Mouse (Mus musculus) embryonic fibroblast, embryonic 13.5 days (primary cell): ENCODE measurements around the gene Mgrn1. TPM values are rescaled to one million over a fixed set of nuclear protein-coding genes. Genes with fewer than 3 reads are reported as not detected.

Experiments used
- H3K27ac ChIP-seq: 2 replicates; pipeline ENCODE4 v1.5.1; 2012; ENCODE audit warnings: low read length, control low read depth, inconsistent platforms; ENCODE audit not compliant: insufficient read depth
- H3K4me1 ChIP-seq: 2 replicates; pipeline ENCODE4 v1.6.1; 2011; ENCODE audit warnings: low read length; ENCODE audit not compliant: control insufficient read depth, insufficient read depth
- H3K4me3 ChIP-seq: 2 replicates; pipeline ENCODE4 v1.5.1; 2011; ENCODE audit warnings: mild to moderate bottlenecking, control low read depth, low read length; ENCODE audit not compliant: insufficient read depth
- CTCF ChIP-seq: IDR thresholded peaks from 2 replicates; pipeline ENCODE4 v1.5.1; 2011; ENCODE audit warnings: mild to moderate bottlenecking, control low read depth, low read length, moderate library complexity, borderline replicate concordance; ENCODE audit not compliant: insufficient read depth
- POLR2A ChIP-seq: IDR thresholded peaks from 2 replicates; pipeline ENCODE4 v1.6.1; 2011; ENCODE audit warnings: low read depth, mild to moderate bottlenecking, control low read depth, low read length, moderate library complexity
- polyA plus RNA-seq: library from polyadenylated mRNA; stranded (reverse); fragments of >200 nt; gene quantifications from 2 replicates; pipeline ENCODE4 v1.2.4, GENCODE M21; 2011; ENCODE audit warnings: low read depth; ENCODE audit not compliant: missing spikeins, insufficient read length

The Mgrn1 gene
- polyA plus RNA-seq, 1 experiment = 66.9 TPM

- Histone ChIP-seq H3K4me3 (no peak overlapping the region), H3K27ac (no peak overlapping the region), H3K4me1 (no peaks in the 10 kb centered on the region; the same call in 1 of the 2 replicates)
- no peak for TF ChIP-seq CTCF
- TF ChIP-seq POLR2A = no peak
These were observed 71.4 kb downstream of the Mgrn1 start for GRCm38 (mm10) chr16:4957446-4957845.

- H3K27ac ChIP-seq = no peak overlapping the region
- H3K4me1 ChIP-seq = peaks cover 3% of the 10 kb centered on the region
- TF ChIP-seq CTCF (no peak), POLR2A (no peak)
- no peak overlapping the region for H3K4me3 ChIP-seq
These were observed 74.2 kb downstream of the Mgrn1 start for GRCm38 (mm10) chr16:4960260-4960659.

- Histone ChIP-seq H3K4me1 (peaks cover 5% of the 10 kb centered on the region), H3K27ac (no peak overlapping the region), H3K4me3 (peak overlapping the region; percentile 94)
- TF ChIP-seq CTCF (no peak), POLR2A (no peak)
These were observed 77.3 kb downstream of the Mgrn1 start for GRCm38 (mm10) chr16:4963346-4963745.

GRCm38 (mm10) chr16:4963797-4964709 lies 78.0 kb downstream of the Mgrn1 start, which contains the start of gene Anks3:
Anks3 (minus strand) TSS chr16:4964205.
- TF ChIP-seq CTCF (no peak), POLR2A (peak; percentile 82)
- peak within 1 kb of the TSS; percentile 94 for H3K4me3 ChIP-seq
- H3K4me1 ChIP-seq = peaks cover 5% of the 10 kb centered on the region
- H3K27ac ChIP-seq = no peak within 1 kb of the TSS; the same call in 1 of the 2 replicates

GRCm38 (mm10) chr16:4964731-4965391 lies 78.8 kb downstream of the Mgrn1 start:
- Histone ChIP-seq H3K27ac (no peak overlapping the region; the same call in 1 of the 2 replicates), H3K4me1 (peaks cover 5% of the 10 kb centered on the region)
- TF ChIP-seq POLR2A = no peak
- no peak for TF ChIP-seq CTCF

GRCm38 (mm10) chr16:4965392-4966129 lies 79.5 kb downstream of the Mgrn1 start:
- Histone ChIP-seq H3K4me1 (peaks cover 5% of the 10 kb centered on the region), H3K27ac (no peak overlapping the region), H3K4me3 (no peak overlapping the region)
- TF ChIP-seq CTCF (no peak), POLR2A (no peak)

More at GRCm38 (mm10) chr16:4964731-4965391, 78.8 kb downstream of the Mgrn1 start:
- H3K4me3 ChIP-seq = peak overlapping the region; percentile 94

- no peak overlapping the region for H3K4me3 ChIP-seq
- peaks cover 2% of the 10 kb centered on the region; the same call in 1 of the 2 replicates for H3K4me1 ChIP-seq
- no peak overlapping the region for H3K27ac ChIP-seq
- TF ChIP-seq CTCF = no peak
- no peak for TF ChIP-seq POLR2A
These were observed 82.4 kb downstream of the Mgrn1 start for GRCm38 (mm10) chr16:4968426-4968825.

- Histone ChIP-seq H3K4me3 (no peak overlapping the region), H3K27ac (no peak overlapping the region), H3K4me1 (peaks cover 2% of the 10 kb centered on the region; the same call in 1 of the 2 replicates)
- TF ChIP-seq POLR2A = no peak
- TF ChIP-seq CTCF = no peak
These were observed 83.2 kb downstream of the Mgrn1 start for GRCm38 (mm10) chr16:4969055-4969843.
